Mouse (Mus musculus) thymus, postnatal 0 days (tissue): ENCODE measurements around the gene Fam92b. TPM values are rescaled to one million over a fixed set of nuclear protein-coding genes. Genes with fewer than 3 reads are reported as not detected.

Source experiments
- polyA plus RNA-seq: library from polyadenylated mRNA; unstranded; fragments of >200 nt; fragmentation: Nextera tagmentation; extraction: Ambion mirVana; gene quantifications from 2 replicates; pipeline ENCODE4 v1.2.1, GENCODE M21; 2015

The Fam92b gene
- polyA plus RNA-seq, 1 experiment from 2014 or later, result 0.34 TPM

Other genes with a start within 250 kb of the Fam92b start
- 2.4 TPM in 2 replicates for gene Crispld2, start 185.0 kb downstream of the Fam92b start, polyA plus RNA-seq
- 30.6 and 35.9 TPM in 2 replicates for gene Zdhhc7, start 76.0 kb downstream of the Fam92b start, polyA plus RNA-seq
- 2.0 and 2.3 TPM in 2 replicates for gene 6430548M08Rik, start 63.3 kb downstream of the Fam92b start, polyA plus RNA-seq
- 26.3 and 35.9 TPM in 2 replicates for gene Gse1, start 51.0 kb upstream of the Fam92b start, polyA plus RNA-seq